Mouse (Mus musculus): ENCODE measurements around the gene Naa15. TPM values are rescaled to one million over a fixed set of nuclear protein-coding genes. Genes with fewer than 3 reads are reported as not detected.
"Not testable (repeated sequence)": the region's sequence is repeated elsewhere in the genome, so short reads cannot be mapped to it uniquely, and the experiment has no call there.

The Naa15 gene
- polyA plus RNA-seq, 1 experiment from 2014 or later = 49.1 TPM

- no peaks in the 10 kb centered on the region for H3K9me3 ChIP-seq (replicated peaks)
- no peak overlapping the region for H3K27ac ChIP-seq (ENCODE audit: poor library complexity, severe bottlenecking)
- H3K4me2 ChIP-seq = no peak overlapping the region
- 49% methylated on average over 3 of the region's 3 CpGs for WGBS
- H3K9ac ChIP-seq = no peak overlapping the region
- H3K4me3 ChIP-seq = no peak overlapping the region
- no peak for ATAC-seq (ENCODE audit: insufficient number of reproducible peaks, low FRiP score)
- H3K27me3 ChIP-seq (replicated peaks) = 0 out of 2 replicates have a peak, but pooled peaks cover 14% of the 10 kb centered on the region
- peaks cover 18% of the 10 kb centered on the region for H3K4me1 ChIP-seq (replicated peaks)
- H3K36me3 ChIP-seq = no peaks in the 10 kb centered on the region
Measured at GRCm38 (mm10) chr3:51394881-51395280, 20.1 kb upstream of the Naa15 start.

DNA sequence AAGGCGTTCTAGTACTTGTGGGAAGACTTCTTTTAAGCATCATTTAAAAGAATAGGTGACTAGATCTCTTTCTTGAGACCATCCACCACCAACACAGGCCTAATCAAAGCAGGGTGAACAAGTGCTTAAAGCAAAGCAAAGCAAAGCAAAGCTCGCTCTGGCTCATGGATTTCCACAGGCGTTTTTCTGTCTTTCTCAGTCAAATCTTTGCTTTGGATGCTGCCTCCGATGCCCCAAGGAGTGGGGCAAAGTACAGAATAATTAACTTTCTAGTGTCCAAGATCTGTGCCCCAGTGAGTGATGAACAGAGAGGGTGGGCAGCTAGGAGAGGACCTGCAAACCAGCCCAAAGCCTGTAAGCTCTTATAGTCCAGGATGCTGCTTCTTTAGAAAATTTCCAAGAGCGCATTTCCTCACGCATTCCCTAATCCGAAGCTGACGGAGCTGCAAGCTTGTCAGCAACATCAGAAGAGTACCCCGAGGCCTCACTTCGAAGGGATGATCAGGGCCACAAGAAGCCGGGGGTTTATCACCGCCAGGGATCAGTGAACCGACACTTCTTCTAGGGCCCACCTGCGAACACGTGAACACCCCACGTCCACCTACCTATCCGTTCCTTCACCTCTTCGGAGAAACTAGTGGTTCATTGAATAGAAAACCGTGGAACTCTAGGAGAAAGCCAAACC, 19.3 kb upstream of the Naa15 start:
- 0 out of 2 replicates have a peak, but pooled peaks cover 14% of the 10 kb centered on the region for H3K27me3 ChIP-seq (replicated peaks)
- 23% methylated on average over 19 of the region's 19 CpGs for WGBS
- H3K9me3 ChIP-seq (replicated peaks) = no peaks in the 10 kb centered on the region
- H3K4me1 ChIP-seq (replicated peaks) = peaks cover 18% of the 10 kb centered on the region
- H3K27ac ChIP-seq (ENCODE audit: poor library complexity, severe bottlenecking) = no peak overlapping the region
- peak overlapping the region; percentile 57 for H3K4me3 ChIP-seq
- H3K4me2 ChIP-seq = peak overlapping the region; percentile 85
- H3K36me3 ChIP-seq = no peaks in the 10 kb centered on the region
- ATAC-seq (ENCODE audit: insufficient number of reproducible peaks, low FRiP score) = no peak
- no peak overlapping the region for H3K9ac ChIP-seq

DNA sequence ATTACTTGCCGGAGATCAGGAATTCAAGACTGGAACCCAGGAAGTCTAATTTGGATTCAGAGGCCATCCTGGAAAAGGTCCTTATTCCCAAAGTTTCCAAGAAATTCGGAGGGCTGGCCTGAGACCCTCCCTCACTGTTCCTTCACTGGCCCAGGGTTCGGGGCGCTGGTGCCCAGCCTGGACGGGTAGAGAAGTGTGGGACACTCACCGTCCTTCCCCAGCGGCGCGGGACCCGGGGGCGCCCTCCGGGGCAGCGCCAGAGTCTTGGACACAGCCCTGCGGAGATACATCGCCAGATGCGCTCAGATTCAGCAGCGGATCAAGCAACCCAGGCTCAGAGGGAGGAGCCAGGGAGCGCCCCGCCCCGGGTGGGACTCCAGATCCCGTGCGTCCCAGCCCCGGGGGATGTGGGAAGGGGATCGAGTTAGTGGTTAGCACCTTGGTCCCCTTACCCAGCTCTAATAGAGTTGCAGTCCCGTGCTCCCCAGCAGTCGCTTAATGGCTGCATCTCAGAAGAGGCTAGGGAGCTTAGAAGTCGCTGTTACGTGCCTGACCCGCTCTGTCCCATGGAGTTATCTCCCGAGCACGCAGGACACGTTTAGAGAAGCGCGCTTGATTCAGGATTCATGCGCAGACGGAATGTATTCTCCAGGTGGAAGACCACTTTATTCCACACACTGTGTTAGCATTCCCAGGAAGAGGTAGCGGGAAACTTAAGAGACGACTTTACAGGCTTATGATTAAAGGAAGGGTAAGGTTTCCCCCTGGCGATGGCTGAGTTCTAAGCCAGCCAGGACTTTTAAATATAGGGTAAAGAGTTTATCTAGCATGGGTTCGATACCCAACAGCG, 18.5 kb upstream of the Naa15 start, which contains the start of gene Mgarp:
Gene Mgarp (minus strand): TSS at position 520 of the 850 bp plus-strand sequence.
- 1% methylated on average over 41 of the region's 41 CpGs for WGBS
- peak within 1 kb of the TSS; percentile 62 for H3K9ac ChIP-seq

DNA sequence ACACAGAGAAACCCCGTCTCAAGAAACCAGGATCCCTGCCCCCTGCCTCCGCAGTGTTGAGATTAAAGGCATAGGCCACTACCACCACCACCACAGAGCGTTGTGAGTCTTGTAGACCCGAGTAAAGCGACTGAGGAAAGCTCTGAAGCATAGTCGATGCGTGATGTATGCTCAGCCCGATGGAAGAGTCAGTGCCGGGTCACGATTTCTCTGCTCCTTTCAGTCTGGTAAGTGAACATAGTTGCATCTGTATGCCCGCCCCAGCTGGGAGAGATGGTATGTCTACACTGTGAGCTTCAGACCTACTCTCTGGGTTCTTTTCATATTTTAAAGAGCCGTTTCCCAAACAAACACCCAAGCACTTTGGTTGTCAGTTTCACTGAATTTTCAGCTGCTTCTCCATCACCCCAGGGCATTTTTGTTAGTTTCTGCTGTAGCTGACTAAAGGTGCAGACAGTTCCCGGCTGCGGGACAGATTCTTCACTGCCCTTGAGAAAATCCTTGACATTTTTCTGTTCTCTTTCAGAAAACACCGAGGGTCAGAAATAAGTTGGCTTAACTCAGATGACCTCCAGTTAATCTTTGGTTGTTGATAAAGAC, 17.1 kb upstream of the Naa15 start:
- H3K4me3 ChIP-seq = no peak overlapping the region
- ATAC-seq (ENCODE audit: insufficient number of reproducible peaks, low FRiP score) = no peak

More for the DNA sequence above, 18.5 kb upstream of the Naa15 start, which contains the start of gene Mgarp:
- no peak within 1 kb of the TSS for H3K27ac ChIP-seq (ENCODE audit: poor library complexity, severe bottlenecking)
- H3K4me2 ChIP-seq = peak within 1 kb of the TSS; percentile 85
- H3K27me3 ChIP-seq (replicated peaks) = 0 out of 2 replicates have a peak, but pooled peaks cover 14% of the 10 kb centered on the region
- H3K4me1 ChIP-seq (replicated peaks) = peaks cover 18% of the 10 kb centered on the region
- no peaks in the 10 kb centered on the region for H3K9me3 ChIP-seq (replicated peaks)
- peak within 1 kb of the TSS; percentile 57 for H3K4me3 ChIP-seq
- peak; percentile 74 for ATAC-seq (ENCODE audit: insufficient number of reproducible peaks, low FRiP score)
- no peaks in the 10 kb centered on the region for H3K36me3 ChIP-seq

GRCm38 (mm10) chr3:51398667-51399066, 16.3 kb upstream of the Naa15 start:
- ATAC-seq (ENCODE audit: insufficient number of reproducible peaks, low FRiP score) = no peak
- H3K4me1 ChIP-seq (replicated peaks) = peaks cover 18% of the 10 kb centered on the region
- H3K4me3 ChIP-seq = no peak overlapping the region
- peak overlapping the region; percentile 3; the same call in 1 of the 2 replicates for H3K4me2 ChIP-seq
- 26% methylated on average over 3 of the region's 3 CpGs for WGBS
- peaks cover 12% of the 10 kb centered on the region for H3K36me3 ChIP-seq
- no peak overlapping the region for H3K9ac ChIP-seq
- H3K9me3 ChIP-seq (replicated peaks) = no peaks in the 10 kb centered on the region
- no peak overlapping the region for H3K27ac ChIP-seq (ENCODE audit: poor library complexity, severe bottlenecking)
- 0 out of 2 replicates have a peak, but pooled peaks cover 14% of the 10 kb centered on the region for H3K27me3 ChIP-seq (replicated peaks)

More for the DNA sequence above, 17.1 kb upstream of the Naa15 start:
- H3K27ac ChIP-seq (ENCODE audit: poor library complexity, severe bottlenecking) = no peak overlapping the region
- H3K9me3 ChIP-seq (replicated peaks) = no peaks in the 10 kb centered on the region
- H3K36me3 ChIP-seq = peaks cover 3% of the 10 kb centered on the region
- 45% methylated on average over 15 of the region's 15 CpGs for WGBS
- H3K4me1 ChIP-seq (replicated peaks) = peaks cover 18% of the 10 kb centered on the region
- 0 out of 2 replicates have a peak, but pooled peaks cover 14% of the 10 kb centered on the region for H3K27me3 ChIP-seq (replicated peaks)
- no peak overlapping the region for H3K9ac ChIP-seq
- no peak overlapping the region for H3K4me2 ChIP-seq

- Histone ChIP-seq H3K4me1 (replicated peaks) (peaks cover 18% of the 10 kb centered on the region), H3K9me3 (replicated peaks) (no peaks in the 10 kb centered on the region), H3K9ac (no peak overlapping the region), H3K4me3 (no peak overlapping the region), H3K27ac (ENCODE audit: poor library complexity, severe bottlenecking) (no peak overlapping the region), H3K36me3 (peaks cover 21% of the 10 kb centered on the region), H3K4me2 (no peak overlapping the region), H3K27me3 (replicated peaks) (0 out of 2 replicates have a peak, but pooled peaks cover 14% of the 10 kb centered on the region)
- WGBS = 52% methylated on average over 4 of the region's 4 CpGs
- no peak for ATAC-seq (ENCODE audit: insufficient number of reproducible peaks, low FRiP score)
Measured at GRCm38 (mm10) chr3:51399531-51399930, 15.4 kb upstream of the Naa15 start.

- no peak for ATAC-seq (ENCODE audit: insufficient number of reproducible peaks, low FRiP score)
- H3K4me3 ChIP-seq = no peak overlapping the region
Measured at GRCm38 (mm10) chr3:51400682-51401081, 14.3 kb upstream of the Naa15 start.

DNA sequence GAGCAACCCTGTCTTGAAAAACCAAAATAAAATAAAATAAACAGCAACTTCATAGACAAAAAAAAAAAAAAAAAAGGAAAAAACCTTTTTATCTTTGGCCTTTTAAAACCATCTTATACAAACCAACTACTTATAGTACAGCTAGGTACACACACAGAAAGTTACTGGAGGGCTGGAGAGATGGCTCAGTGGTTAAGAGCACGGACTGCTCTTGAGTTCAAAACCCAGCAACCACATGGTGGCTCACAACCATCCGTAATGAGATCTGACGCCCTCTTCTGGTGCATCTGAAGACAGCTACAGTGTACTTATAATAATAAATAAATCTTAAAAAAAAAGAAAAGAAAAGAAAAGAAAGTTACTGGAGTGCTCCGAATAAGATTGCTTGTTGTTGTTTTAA, 12.9 kb upstream of the Naa15 start:
- Histone ChIP-seq H3K36me3 (peaks cover 40% of the 10 kb centered on the region), H3K4me1 (replicated peaks) (peaks cover 23% of the 10 kb centered on the region)
- H3K4me2 ChIP-seq; H3K9me3 ChIP-seq (replicated peaks); H3K9ac ChIP-seq; H3K27ac ChIP-seq (ENCODE audit: poor library complexity, severe bottlenecking); H3K4me3 ChIP-seq; H3K27me3 ChIP-seq (replicated peaks); ATAC-seq (ENCODE audit: insufficient number of reproducible peaks, low FRiP score): not testable (repeated sequence)
- 69% methylated on average over 4 of the region's 4 CpGs for WGBS

More at GRCm38 (mm10) chr3:51400682-51401081, 14.3 kb upstream of the Naa15 start:
- Histone ChIP-seq H3K4me1 (replicated peaks) (peaks cover 18% of the 10 kb centered on the region), H3K4me2 (no peak overlapping the region), H3K27ac (ENCODE audit: poor library complexity, severe bottlenecking) (no peak overlapping the region), H3K9ac (no peak overlapping the region), H3K36me3 (peaks cover 28% of the 10 kb centered on the region), H3K27me3 (replicated peaks) (0 out of 2 replicates have a peak, but pooled peaks cover 6% of the 10 kb centered on the region), H3K9me3 (replicated peaks) (no peaks in the 10 kb centered on the region)
- 74% methylated on average over 10 of the region's 10 CpGs for WGBS

- 90% methylated on average over 12 of the region's 12 CpGs for WGBS
- H3K9me3 ChIP-seq (replicated peaks) = no peaks in the 10 kb centered on the region
- no peak overlapping the region for H3K9ac ChIP-seq
Measured at GRCm38 (mm10) chr3:51402628-51403027, 12.3 kb upstream of the Naa15 start.

GRCm38 (mm10) chr3:51407870-51408560, 6.9 kb upstream of the Naa15 start:
- Histone ChIP-seq H3K27me3 (replicated peaks) (no peaks in the 10 kb centered on the region), H3K9ac (peak overlapping the region; percentile 89), H3K4me2 (peak overlapping the region; percentile 70), H3K27ac (ENCODE audit: poor library complexity, severe bottlenecking) (peak overlapping the region; percentile 96), H3K9me3 (replicated peaks) (no peaks in the 10 kb centered on the region), H3K36me3 (peaks cover 35% of the 10 kb centered on the region), H3K4me3 (peak overlapping the region; percentile 73), H3K4me1 (replicated peaks) (peaks cover 14% of the 10 kb centered on the region)
- WGBS = 18% methylated on average over 20 of the region's 20 CpGs
- no peak; the same call in 1 of the 2 replicates for ATAC-seq (ENCODE audit: insufficient number of reproducible peaks, low FRiP score)

More at GRCm38 (mm10) chr3:51402628-51403027, 12.3 kb upstream of the Naa15 start:
- Histone ChIP-seq H3K27ac (ENCODE audit: poor library complexity, severe bottlenecking) (no peak overlapping the region), H3K27me3 (replicated peaks) (0 out of 2 replicates have a peak, but pooled peaks cover 2% of the 10 kb centered on the region), H3K4me3 (no peak overlapping the region), H3K36me3 (peaks cover 41% of the 10 kb centered on the region), H3K4me1 (replicated peaks) (peaks cover 24% of the 10 kb centered on the region), H3K4me2 (no peak overlapping the region)
- no peak for ATAC-seq (ENCODE audit: insufficient number of reproducible peaks, low FRiP score)

Measured in heart, embryonic 12.5 days (tissue).